Mouse (Mus musculus): ENCODE measurements around the gene Cmah. TPM values are rescaled to one million over a fixed set of nuclear protein-coding genes. Genes with fewer than 3 reads are reported as not detected.
A peak's percentile ranks its signal among the peaks of the same experiment; 100 is the strongest.

The Cmah gene
- polyA plus RNA-seq, 1 experiment: 0.12 TPM

GRCm38 (mm10) chr13:24526916-24527315, 199.7 kb downstream of the Cmah start:
- Histone ChIP-seq H3K9ac (ENCODE audit: low read depth, poor library complexity, severe bottlenecking) (no peak overlapping the region), H3K9me3 (replicated peaks; ENCODE audit: control insufficient read depth, insufficient read depth, low read length, poor library complexity, severe bottlenecking) (no peaks in the 10 kb centered on the region)
- TF ChIP-seq EP300 (IDR thresholded peaks at IDR 0.05; ENCODE audit: insufficient read depth, low read depth, low read length) (0 out of 2 replicates have a peak, but pooled peaks have one; percentile 18), POLR2A (IDR thresholded peaks at IDR 0.05; ENCODE audit: insufficient read depth, low read length) (no peak)

More at GRCm38 (mm10) chr13:24526916-24527315, 199.7 kb downstream of the Cmah start:
- Histone ChIP-seq H3K4me3 (ENCODE audit: low read depth, low read length) (no peak overlapping the region), H3K27ac (ENCODE audit: insufficient read depth, low read length) (no peak overlapping the region), H3K4me1 (ENCODE audit: control insufficient read depth, insufficient read depth, low read length) (no peaks in the 10 kb centered on the region), H3K27me3 (ENCODE audit: control insufficient read depth, insufficient read depth, low read length, poor library complexity, severe bottlenecking) (no peaks in the 10 kb centered on the region), H3K36me3 (ENCODE audit: control insufficient read depth, insufficient read depth, low read length, poor library complexity, severe bottlenecking) (no peaks in the 10 kb centered on the region)

Other genes with a start within 250 kb of the Cmah start
- 16.5 and 23.3 TPM in 2 replicates for gene Carmil1, start 46.6 kb upstream of the Cmah start, polyA plus RNA-seq (2011; ENCODE audit: insufficient read depth, insufficient read length, low read depth, missing spikeins)

Data from ES-Bruce4 (cell line).